Mouse (Mus musculus) heart, embryonic 11.5 days (tissue): Measurements from ENCODE around the gene Opa3. TPM values are rescaled to one million over a fixed set of nuclear protein-coding genes. Genes with fewer than 3 reads are reported as not detected.

Experiments used
- ATAC-seq: fragments of 200-750 bp; cut with Nextera tagmentation; replicated peaks from 2 replicates; pipeline ENCODE4 v1.8.0; 2017; ENCODE audit warnings: moderate library complexity; ENCODE audit not compliant: insufficient number of reproducible peaks, low FRiP score, low TSS enrichment
- H3K27ac ChIP-seq: fragments of 300-500 bp; sonication (generic); 2 replicates; pipeline ENCODE4 v1.5.1; 2014; ENCODE audit warnings: mild to moderate bottlenecking, low read depth, low read length
- H3K27me3 ChIP-seq: fragments of 300-500 bp; sonication (generic); 2 replicates; pipeline ENCODE4 v1.6.1; 2014; ENCODE audit warnings: mild to moderate bottlenecking, low read length, mixed read lengths; ENCODE audit not compliant: control insufficient read depth, insufficient read depth
- H3K36me3 ChIP-seq: fragments of 300-500 bp; sonication (generic); 2 replicates; pipeline ENCODE4 v1.6.1; 2014; ENCODE audit warnings: mild to moderate bottlenecking, low read length, moderate library complexity, mixed read lengths; ENCODE audit not compliant: control insufficient read depth, insufficient read depth
- H3K4me1 ChIP-seq: fragments of 300-500 bp; sonication (generic); 2 replicates; pipeline ENCODE4 v1.6.1; 2014; ENCODE audit warnings: low read length; ENCODE audit not compliant: control insufficient read depth, insufficient read depth
- H3K4me2 ChIP-seq: fragments of 300-500 bp; sonication (generic); 2 replicates; pipeline ENCODE4 v1.6.1; 2014; ENCODE audit warnings: mild to moderate bottlenecking, moderate library complexity
- H3K4me3 ChIP-seq: fragments of 300-500 bp; sonication (generic); 2 replicates; pipeline ENCODE4 v1.5.1; 2014; ENCODE audit warnings: low read depth, low read length
- H3K9ac ChIP-seq: fragments of 300-500 bp; sonication (generic); 2 replicates; pipeline ENCODE4 v1.6.1; 2014; ENCODE audit warnings: mild to moderate bottlenecking, low read depth, low read length, moderate library complexity
- H3K9me3 ChIP-seq: fragments of 300-500 bp; sonication (generic); replicated peaks from 2 replicates; pipeline ENCODE4 v1.6.1; 2016; ENCODE audit warnings: low read length; ENCODE audit not compliant: control insufficient read depth
- WGBS: fragments of 180-500 bp; shearing (Covaris S2); extraction: QIAGEN DNeasy Blood & Tissue Kit; methylation state at CpG from one replicate; pipeline ENCODE4 v1.1.7; 2014; ENCODE audit not compliant: insufficient replicate concordance; 5-methylcytosine and 5-hydroxymethylcytosine counted together
- polyA plus RNA-seq: library from polyadenylated mRNA; unstranded; fragments of >200 nt; fragmentation: Nextera tagmentation; extraction: Ambion mirVana; gene quantifications from 2 replicates; pipeline ENCODE4 v1.2.1, GENCODE M21; 2014

Gene Opa3
- polyA plus RNA-seq, 1 experiment from 2014 or later: 41.6 TPM

GRCm38 (mm10) chr7:19211041-19211675, 17.0 kb upstream of the Opa3 start:
- H3K9me3 ChIP-seq: 0 out of 2 replicates have a peak, but pooled peaks cover 3% of the 10 kb centered on the region
- H3K36me3 ChIP-seq: no peaks in the 10 kb centered on the region
- H3K4me3 ChIP-seq: no peak overlapping the region
- no peak overlapping the region for H3K4me2 ChIP-seq
- WGBS: 55% methylated on average over 5 of the region's 5 CpGs
- H3K4me1 ChIP-seq: no peaks in the 10 kb centered on the region; the same call in 1 of the 2 replicates
- no peaks in the 10 kb centered on the region; the same call in 1 of the 2 replicates for H3K27me3 ChIP-seq
- ATAC-seq: no peak
- no peak overlapping the region for H3K27ac ChIP-seq
- H3K9ac ChIP-seq: no peak overlapping the region

GRCm38 (mm10) chr7:19211996-19212755, 16.0 kb upstream of the Opa3 start, which contains the start of gene Gpr4:
TSS of gene Gpr4 (plus strand) at chr7:19212538.
- WGBS: 2% methylated on average over 29 of the region's 30 CpGs
- Histone ChIP-seq H3K9ac (peak within 1 kb of the TSS; percentile 58; the same call in 1 of the 2 replicates), H3K9me3 (0 out of 2 replicates have a peak, but pooled peaks cover 3% of the 10 kb centered on the region), H3K4me1 (no peaks in the 10 kb centered on the region; the same call in 1 of the 2 replicates), H3K4me3 (peak within 1 kb of the TSS; percentile 40), H3K36me3 (no peaks in the 10 kb centered on the region), H3K4me2 (peak within 1 kb of the TSS; percentile 64), H3K27ac (no peak within 1 kb of the TSS), H3K27me3 (no peaks in the 10 kb centered on the region; the same call in 1 of the 2 replicates)
- ATAC-seq: 0 out of 2 replicates have a peak, but pooled peaks have one; percentile 49

- Histone ChIP-seq H3K36me3 (no peaks in the 10 kb centered on the region), H3K4me3 (peak overlapping the region; percentile 5; the same call in 1 of the 2 replicates), H3K9me3 (0 out of 2 replicates have a peak, but pooled peaks cover 3% of the 10 kb centered on the region), H3K9ac (no peak overlapping the region), H3K27me3 (peaks cover 2% of the 10 kb centered on the region), H3K27ac (no peak overlapping the region), H3K4me1 (no peaks in the 10 kb centered on the region; the same call in 1 of the 2 replicates), H3K4me2 (no peak overlapping the region)
- 44% methylated on average over 2 of the region's 2 CpGs for WGBS
- ATAC-seq: no peak
Measured at GRCm38 (mm10) chr7:19213385-19213784, 14.7 kb upstream of the Opa3 start.

- Histone ChIP-seq H3K4me1 (no peaks in the 10 kb centered on the region; the same call in 1 of the 2 replicates), H3K27me3 (peaks cover 2% of the 10 kb centered on the region), H3K9ac (no peak overlapping the region), H3K4me3 (no peak overlapping the region), H3K36me3 (no peaks in the 10 kb centered on the region), H3K9me3 (0 out of 2 replicates have a peak, but pooled peaks cover 3% of the 10 kb centered on the region), H3K27ac (no peak overlapping the region), H3K4me2 (no peak overlapping the region)
- no peak for ATAC-seq
- 67% methylated on average over 7 of the region's 7 CpGs for WGBS
Measured at GRCm38 (mm10) chr7:19214369-19214768, 13.8 kb upstream of the Opa3 start.

GRCm38 (mm10) chr7:19214940-19215339, 13.2 kb upstream of the Opa3 start:
- Histone ChIP-seq H3K27me3 (peaks cover 2% of the 10 kb centered on the region), H3K36me3 (no peaks in the 10 kb centered on the region), H3K9ac (no peak overlapping the region), H3K4me1 (no peaks in the 10 kb centered on the region; the same call in 1 of the 2 replicates), H3K27ac (no peak overlapping the region), H3K9me3 (0 out of 2 replicates have a peak, but pooled peaks cover 1% of the 10 kb centered on the region), H3K4me2 (no peak overlapping the region), H3K4me3 (no peak overlapping the region)
- WGBS: 65% methylated on average over 9 of the region's 9 CpGs
- no peak for ATAC-seq

- H3K4me2 ChIP-seq: no peak overlapping the region
- no peaks in the 10 kb centered on the region; the same call in 1 of the 2 replicates for H3K4me1 ChIP-seq
- WGBS: 47% methylated on average over 5 of the region's 5 CpGs
- no peak overlapping the region for H3K4me3 ChIP-seq
- H3K9me3 ChIP-seq: no peaks in the 10 kb centered on the region
- H3K36me3 ChIP-seq: no peaks in the 10 kb centered on the region
- ATAC-seq: no peak
- no peak overlapping the region for H3K27ac ChIP-seq
- no peak overlapping the region for H3K9ac ChIP-seq
- peaks cover 2% of the 10 kb centered on the region for H3K27me3 ChIP-seq
Measured at GRCm38 (mm10) chr7:19217492-19217891, 10.6 kb upstream of the Opa3 start.

GRCm38 (mm10) chr7:19217944-19218343, 10.2 kb upstream of the Opa3 start:
- 0 out of 2 replicates have a peak, but pooled peaks have one; percentile 21 for ATAC-seq
- WGBS: 3% methylated on average over 2 of the region's 3 CpGs
- no peak overlapping the region for H3K27ac ChIP-seq
- peaks cover 2% of the 10 kb centered on the region for H3K27me3 ChIP-seq
- no peaks in the 10 kb centered on the region for H3K9me3 ChIP-seq
- peak overlapping the region; percentile 11; the same call in 1 of the 2 replicates for H3K4me2 ChIP-seq
- H3K4me1 ChIP-seq: no peaks in the 10 kb centered on the region; the same call in 1 of the 2 replicates
- H3K36me3 ChIP-seq: no peaks in the 10 kb centered on the region
- H3K4me3 ChIP-seq: no peak overlapping the region
- H3K9ac ChIP-seq: no peak overlapping the region

- no peak overlapping the region for H3K27ac ChIP-seq
- 64% methylated on average over 3 of the region's 3 CpGs for WGBS
- no peak for ATAC-seq
Measured at GRCm38 (mm10) chr7:19220061-19220460, 8.1 kb upstream of the Opa3 start.

More at GRCm38 (mm10) chr7:19220061-19220460, 8.1 kb upstream of the Opa3 start:
- H3K27me3 ChIP-seq: peaks cover 2% of the 10 kb centered on the region; the same call in 1 of the 2 replicates
- no peak overlapping the region for H3K4me2 ChIP-seq
- H3K9me3 ChIP-seq: no peaks in the 10 kb centered on the region
- H3K36me3 ChIP-seq: no peaks in the 10 kb centered on the region
- H3K9ac ChIP-seq: no peak overlapping the region
- no peaks in the 10 kb centered on the region for H3K4me1 ChIP-seq
- H3K4me3 ChIP-seq: no peak overlapping the region
